Mouse (Mus musculus) MEL (cell line): ENCODE data around the gene Cand2. TPM values are rescaled to one million over a fixed set of nuclear protein-coding genes. Genes with fewer than 3 reads are reported as not detected.

Source experiments
- DNase-seq: peaks from one replicate; pipeline ENCODE4 v3.0.0; 2011; ENCODE audit warnings: low read depth, low spot score
- H3K27ac ChIP-seq: 2 replicates; pipeline ENCODE4 v1.5.1; 2012; ENCODE audit warnings: low read depth, mild to moderate bottlenecking, control low read depth, low read length, moderate library complexity; ENCODE audit not compliant: control insufficient read depth
- H3K27me3 ChIP-seq, 2 experiments: fragments of 150-350 bp in 1 of 2; sonication (generic) in 1 of 2; 2 replicates each; pipeline ENCODE4 v1.6.1; 2012; ENCODE audit warnings: low read length in 2 of 2, mild to moderate bottlenecking in 2 of 2, improper control_type of control experiment in 1 of 2, moderate library complexity in 1 of 2; ENCODE audit not compliant: insufficient read depth in 2 of 2, control insufficient read depth in 1 of 2
- H3K36me3 ChIP-seq, 2 experiments: 2 replicates each; pipeline ENCODE4 v1.6.1; 2012 to 2014; ENCODE audit warnings: low read length in 2 of 2, improper control_type of control experiment in 1 of 2, inconsistent platforms in 1 of 2, mild to moderate bottlenecking in 1 of 2; ENCODE audit not compliant: insufficient read depth in 2 of 2, control insufficient read depth in 1 of 2
- H3K4me1 ChIP-seq, 2 experiments: fragments of 150-350 bp in 1 of 2; sonication (generic) in 1 of 2; 2 replicates each; pipeline ENCODE4 v1.6.1; 2012; ENCODE audit warnings: low read length in 2 of 2, improper control_type of control experiment in 1 of 2, mild to moderate bottlenecking in 1 of 2; ENCODE audit not compliant: insufficient read depth in 2 of 2, control insufficient read depth in 1 of 2
- H3K4me3 ChIP-seq, 2 experiments: fragments of 150-350 bp in 1 of 2; sonication (generic) in 1 of 2; 2 replicates each; pipeline ENCODE4 v1.5.1; 2012; ENCODE audit warnings: low read depth in 2 of 2, low read length in 2 of 2, mild to moderate bottlenecking in 2 of 2, moderate library complexity in 2 of 2, control low read depth in 1 of 2, improper control_type of control experiment in 1 of 2; ENCODE audit not compliant: control insufficient read depth in 1 of 2, insufficient read depth in 1 of 2
- H3K79me2 ChIP-seq: 2 replicates; pipeline ENCODE4 v1.6.1; 2012; ENCODE audit warnings: mild to moderate bottlenecking, low read length, moderate library complexity; ENCODE audit not compliant: control insufficient read depth, poor library complexity, insufficient read depth
- H3K9ac ChIP-seq: 2 replicates; pipeline ENCODE4 v1.6.1; 2012; ENCODE audit warnings: low read depth, mild to moderate bottlenecking, control low read depth, low read length, moderate library complexity; ENCODE audit not compliant: control insufficient read depth, poor library complexity, severe bottlenecking
- H3K9me3 ChIP-seq: fragments of 150-350 bp; sonication (generic); replicated peaks from 2 replicates; pipeline ENCODE4 v1.6.1; 2012; ENCODE audit warnings: mild to moderate bottlenecking, low read length, improper control_type of control experiment, moderate library complexity; ENCODE audit not compliant: insufficient read depth
- BHLHE40 ChIP-seq: IDR thresholded peaks from 2 replicates; pipeline ENCODE4 v1.6.1; 2012; ENCODE audit warnings: low read depth, mild to moderate bottlenecking, inconsistent platforms, low read length, improper control_type of control experiment, borderline replicate concordance
- CHD1 ChIP-seq: IDR thresholded peaks from 2 replicates; pipeline ENCODE4 v1.6.1; 2012; ENCODE audit warnings: low read depth, mild to moderate bottlenecking, inconsistent platforms, low read length, improper control_type of control experiment
- CHD2 ChIP-seq: IDR thresholded peaks from 2 replicates; pipeline ENCODE4 v1.6.1; 2011; ENCODE audit warnings: low read length, improper control_type of control experiment
- CTCF ChIP-seq, 3 experiments: IDR thresholded peaks in 2 of 3; conservative IDR thresholded peaks in 1 of 3; 2 replicates each; pipeline ENCODE4 v1.5.1; 2011 to 2012; ENCODE audit warnings: low read length in 3 of 3, low read depth in 2 of 3, mild to moderate bottlenecking in 2 of 3, improper control_type of control experiment in 1 of 3, inconsistent platforms in 1 of 3, mixed read lengths in 1 of 3, moderate library complexity in 1 of 3; ENCODE audit not compliant: control insufficient read depth in 1 of 3, insufficient read depth in 1 of 3, poor library complexity in 1 of 3, severe bottlenecking in 1 of 3
- E2F4 ChIP-seq: IDR thresholded peaks from 2 replicates; pipeline ENCODE4 v1.6.1; 2011; ENCODE audit warnings: low read depth, low read length, improper control_type of control experiment, borderline replicate concordance
- ELF1 ChIP-seq: IDR thresholded peaks from 2 replicates; pipeline ENCODE4 v1.6.1; 2014; ENCODE audit warnings: low read depth, mild to moderate bottlenecking, inconsistent platforms, low read length, improper control_type of control experiment, moderate library complexity
- EP300 ChIP-seq, 2 experiments: IDR thresholded peaks; 2 replicates each; pipeline ENCODE4 v1.6.1; 2011; ENCODE audit warnings: improper control_type of control experiment in 2 of 2, low read length in 2 of 2, low read depth in 1 of 2, mild to moderate bottlenecking in 1 of 2
- ETS1 ChIP-seq: IDR thresholded peaks from 2 replicates; pipeline ENCODE4 v1.6.1; 2012; ENCODE audit warnings: low read depth, mild to moderate bottlenecking, inconsistent platforms, low read length, improper control_type of control experiment, moderate library complexity
- GABPA ChIP-seq: IDR thresholded peaks from 2 replicates; pipeline ENCODE4 v1.6.1; 2012; ENCODE audit warnings: low read depth, mild to moderate bottlenecking, inconsistent platforms, low read length, improper control_type of control experiment, moderate library complexity
- GATA1 ChIP-seq: IDR thresholded peaks from 2 replicates; pipeline ENCODE4 v1.6.1; 2011; ENCODE audit warnings: low read depth, low read length, improper control_type of control experiment
- HCFC1 ChIP-seq: IDR thresholded peaks from 2 replicates; pipeline ENCODE4 v1.6.1; 2012; ENCODE audit warnings: low read depth, mild to moderate bottlenecking, inconsistent platforms, low read length, improper control_type of control experiment, moderate library complexity
- JUND ChIP-seq: IDR thresholded peaks from 2 replicates; pipeline ENCODE4 v1.6.1; 2011; ENCODE audit warnings: low read depth, mild to moderate bottlenecking, improper control_type of control experiment, low read length
- KAT2A ChIP-seq: conservative IDR thresholded peaks from 2 replicates; pipeline ENCODE4 v1.6.1; 2012; ENCODE audit warnings: low read depth, low read length, improper control_type of control experiment, inconsistent platforms
- MAFK ChIP-seq: IDR thresholded peaks from 2 replicates; pipeline ENCODE4 v1.6.1; 2011; ENCODE audit warnings: low read depth, mild to moderate bottlenecking, low read length, improper control_type of control experiment, borderline replicate concordance
- MAX ChIP-seq: IDR thresholded peaks from 2 replicates; pipeline ENCODE4 v1.6.1; 2011; ENCODE audit warnings: low read length, improper control_type of control experiment
- MAZ ChIP-seq: IDR thresholded peaks from 2 replicates; pipeline ENCODE4 v1.6.1; 2012; ENCODE audit warnings: low read depth, mild to moderate bottlenecking, inconsistent platforms, low read length, improper control_type of control experiment
- MEF2A ChIP-seq: IDR thresholded peaks from 2 replicates; pipeline ENCODE4 v1.6.1; 2014; ENCODE audit warnings: low read depth, mild to moderate bottlenecking, inconsistent platforms, low read length, improper control_type of control experiment; ENCODE audit not compliant: poor library complexity, insufficient replicate concordance, severe bottlenecking; ENCODE audit errors: extremely low read depth
- MXI1 ChIP-seq: IDR thresholded peaks from 2 replicates; pipeline ENCODE4 v1.6.1; 2011; ENCODE audit warnings: mild to moderate bottlenecking, low read depth, low read length, improper control_type of control experiment
- MYB ChIP-seq: IDR thresholded peaks from 2 replicates; pipeline ENCODE4 v1.6.1; 2011; ENCODE audit warnings: mild to moderate bottlenecking, low read depth, low read length, improper control_type of control experiment
- MYC ChIP-seq: IDR thresholded peaks from 2 replicates; pipeline ENCODE4 v1.6.1; 2011; ENCODE audit warnings: low read depth, mild to moderate bottlenecking, low read length, improper control_type of control experiment, moderate library complexity
- NELFE ChIP-seq: IDR thresholded peaks from 2 replicates; pipeline ENCODE4 v1.6.1; 2011; ENCODE audit warnings: low read depth, low read length, improper control_type of control experiment
- POLR2A ChIP-seq, 2 experiments: IDR thresholded peaks; 2 replicates each; pipeline ENCODE4 v1.6.1; 2011 to 2012; ENCODE audit warnings: low read length in 2 of 2, mild to moderate bottlenecking in 2 of 2, control low read depth in 1 of 2, improper control_type of control experiment in 1 of 2, low read depth in 1 of 2, moderate library complexity in 1 of 2; ENCODE audit not compliant: control insufficient read depth in 1 of 2, insufficient read depth in 1 of 2, poor library complexity in 1 of 2
- POLR2AphosphoS2 ChIP-seq: IDR thresholded peaks from 2 replicates; pipeline ENCODE4 v1.6.1; 2011; ENCODE audit warnings: low read length, improper control_type of control experiment
- POLR2AphosphoS5 ChIP-seq: IDR thresholded peaks from 2 replicates; pipeline ENCODE4 v1.6.1; 2012; ENCODE audit warnings: low read depth, borderline replicate concordance, mild to moderate bottlenecking, inconsistent platforms, low read length, moderate library complexity, mixed read lengths
- RAD21 ChIP-seq: IDR thresholded peaks from 2 replicates; pipeline ENCODE4 v1.6.1; 2011; ENCODE audit warnings: mild to moderate bottlenecking, low read depth, low read length, improper control_type of control experiment
- RCOR1 ChIP-seq: IDR thresholded peaks from 2 replicates; pipeline ENCODE4 v1.6.1; 2012; ENCODE audit warnings: low read depth, mild to moderate bottlenecking, inconsistent platforms, low read length, improper control_type of control experiment
- SIN3A ChIP-seq: IDR thresholded peaks from 2 replicates; pipeline ENCODE4 v1.6.1; 2012; ENCODE audit warnings: low read length, improper control_type of control experiment, inconsistent platforms
- SMC3 ChIP-seq: IDR thresholded peaks from 2 replicates; pipeline ENCODE4 v1.6.1; 2011; ENCODE audit warnings: low read depth, low read length, improper control_type of control experiment
- TAL1 ChIP-seq: IDR thresholded peaks from 2 replicates; pipeline ENCODE4 v1.6.1; 2012; ENCODE audit warnings: mild to moderate bottlenecking, inconsistent platforms, low read length, moderate library complexity, mixed read lengths
- TBP ChIP-seq: IDR thresholded peaks from 2 replicates; pipeline ENCODE4 v1.8.0; 2011; ENCODE audit warnings: low read depth, low read length, improper control_type of control experiment
- TCF12 ChIP-seq: IDR thresholded peaks from 2 replicates; pipeline ENCODE4 v1.6.1; 2014; ENCODE audit warnings: low read depth, mild to moderate bottlenecking, inconsistent platforms, low read length, improper control_type of control experiment, moderate library complexity
- UBTF ChIP-seq: IDR thresholded peaks from 2 replicates; pipeline ENCODE4 v1.6.1; 2012; ENCODE audit warnings: low read depth, mild to moderate bottlenecking, inconsistent platforms, low read length, improper control_type of control experiment, moderate library complexity, borderline replicate concordance; ENCODE audit not compliant: insufficient read depth
- USF1 ChIP-seq: IDR thresholded peaks from 2 replicates; pipeline ENCODE4 v1.6.1; 2014; ENCODE audit warnings: low read depth, mild to moderate bottlenecking, inconsistent platforms, low read length, improper control_type of control experiment, moderate library complexity
- USF2 ChIP-seq, 2 experiments: IDR thresholded peaks; 2 replicates each; pipeline ENCODE4 v1.6.1; 2011 to 2012; ENCODE audit warnings: improper control_type of control experiment in 2 of 2, low read length in 2 of 2, borderline replicate concordance in 1 of 2, inconsistent platforms in 1 of 2, low read depth in 1 of 2, mild to moderate bottlenecking in 1 of 2; ENCODE audit not compliant: insufficient read depth in 1 of 2
- ZC3H11A ChIP-seq: IDR thresholded peaks from 2 replicates; pipeline ENCODE4 v1.6.1; 2012; ENCODE audit warnings: low read depth, mild to moderate bottlenecking, inconsistent platforms, low read length, improper control_type of control experiment
- ZKSCAN1 ChIP-seq: IDR thresholded peaks from 2 replicates; pipeline ENCODE4 v1.6.1; 2012; ENCODE audit warnings: low read depth, mild to moderate bottlenecking, inconsistent platforms, low read length, improper control_type of control experiment, moderate library complexity
- ZMIZ1 ChIP-seq: IDR thresholded peaks from 2 replicates; pipeline ENCODE4 v1.6.1; 2012; ENCODE audit warnings: low read depth, mild to moderate bottlenecking, inconsistent platforms, low read length, improper control_type of control experiment, moderate library complexity
- ZNF384 ChIP-seq: IDR thresholded peaks from 2 replicates; pipeline ENCODE4 v1.6.1; 2012; ENCODE audit warnings: low read depth, mild to moderate bottlenecking, inconsistent platforms, low read length, improper control_type of control experiment
- polyA plus RNA-seq, 2 experiments: library from polyadenylated mRNA; stranded (reverse) in 1 of 2; unstranded in 1 of 2; fragments of >175 nt in 1 of 2; fragments of >200 nt in 1 of 2; gene quantifications; 2 replicates each; pipeline versions ENCODE4 v1.2.1 to v1.2.4; 2012; ENCODE audit warnings: low replicate concordance in 2 of 2, low read depth in 1 of 2; ENCODE audit not compliant: insufficient read length in 2 of 2, insufficient read depth in 1 of 2, missing spikeins in 1 of 2
- total RNA-seq: library from RNA; depleted of rRNA; stranded (reverse); fragments of 300-350 nt; gene quantifications from 2 replicates; pipeline ENCODE4 v1.2.3, GENCODE M21; 2012

The Cand2 gene
- total and polyA plus RNA-seq, 3 experiments, result 1.8 to 6.6 TPM; not detected in 1

- H3K27me3 ChIP-seq, result no peaks in the 10 kb centered on the region
- H3K9me3 ChIP-seq, result no peaks in the 10 kb centered on the region
- H3K27ac ChIP-seq, result no peak overlapping the region; the same call in 1 of the 2 replicates
- peak; percentile 74 for DNase-seq
- H3K4me3 ChIP-seq, result no peak overlapping the region
- no peak overlapping the region for H3K9ac ChIP-seq
- peaks cover 10 to 16% of the 10 kb centered on the region in 2 experiments for H3K4me1 ChIP-seq
- H3K79me2 ChIP-seq, result no peaks in the 10 kb centered on the region
- H3K36me3 ChIP-seq, result peaks cover 0 to 15% of the 10 kb centered on the region in 2 experiments; a peak in 2 of 4 replicates
- no peak for TF ChIP-seq ZKSCAN1
- TF ChIP-seq UBTF, result no peak
- TF ChIP-seq USF1, result no peak
- no peak; the same call in 1 of the 2 replicates for TF ChIP-seq JUND
- no peak; the same call in 1 of the 2 replicates for TF ChIP-seq NELFE
- TF ChIP-seq MYB, result no peak
- peak; percentile 46; the same call in 1 of the 2 replicates for TF ChIP-seq HCFC1
- no peak for TF ChIP-seq SMC3
- TF ChIP-seq ELF1, result peak; percentile 51; the same call in 1 of the 2 replicates
- TF ChIP-seq GABPA, result 0 out of 2 replicates have a peak, but pooled peaks have one; percentile 30
- peak; percentile 66 for TF ChIP-seq GATA1
- no peak for TF ChIP-seq KAT2A
- TF ChIP-seq MAFK, result no peak
- peak; percentile 72 for TF ChIP-seq ETS1
- TF ChIP-seq MXI1, result 0 out of 2 replicates have a peak, but pooled peaks have one; percentile 21
- TF ChIP-seq CHD2, result no peak; the same call in 1 of the 2 replicates
- TF ChIP-seq TBP, result no peak
- no peak for TF ChIP-seq USF2 (IDR thresholded peaks at IDR 0.05; ENCODE audit: borderline replicate concordance in 1 of 2, insufficient read depth in 1 of 2, low read depth in 1 of 2, low read length in 2 of 2)
- peak; percentile 63 to 69 for TF ChIP-seq EP300 (IDR thresholded peaks at IDR 0.05; ENCODE audit: low read depth in 1 of 2, low read length in 2 of 2)
- no peak for TF ChIP-seq BHLHE40
- TF ChIP-seq MAZ, result no peak
- TF ChIP-seq SIN3A, result no peak; the same call in 1 of the 2 replicates
- TF ChIP-seq ZNF384, result peak; percentile 3
- peak; percentile 46; the same call in 1 of the 2 replicates for TF ChIP-seq MAX
- TF ChIP-seq ZC3H11A, result no peak
- no peak for TF ChIP-seq E2F4
- no peak for TF ChIP-seq CTCF (IDR thresholded peaks at IDR 0.05 in 2 of 3, conservative IDR thresholded peaks at IDR 0.05 in 1 of 3; ENCODE audit: control insufficient read depth in 1 of 3, insufficient read depth in 1 of 3, low read depth in 2 of 3, low read length in 3 of 3, poor library complexity in 1 of 3, severe bottlenecking in 1 of 3)
- peak; percentile 62 for TF ChIP-seq TAL1
- no peak for TF ChIP-seq POLR2A (IDR thresholded peaks at IDR 0.05; ENCODE audit: control insufficient read depth in 1 of 2, insufficient read depth in 1 of 2, low read depth in 1 of 2, low read length in 2 of 2, poor library complexity in 1 of 2)
- TF ChIP-seq POLR2AphosphoS2, result no peak
- TF ChIP-seq RAD21, result no peak
- no peak for TF ChIP-seq CHD1
- TF ChIP-seq MYC, result no peak
- TF ChIP-seq TCF12, result 0 out of 2 replicates have a peak, but pooled peaks have one; percentile 41
- no peak for TF ChIP-seq ZMIZ1
- no peak for TF ChIP-seq POLR2AphosphoS5
- no peak for TF ChIP-seq MEF2A
- TF ChIP-seq RCOR1, result peak; percentile 71; the same call in 1 of the 2 replicates
Measured at GRCm38 (mm10) chr6:115768207-115768606, 6.1 kb upstream of the Cand2 start.
